Mouse (Mus musculus) heart, adult 18-20 months (tissue): ENCODE results near the gene Plac1. TPM values are rescaled to one million over a fixed set of nuclear protein-coding genes. Genes with fewer than 3 reads are reported as not detected.

Source experiments
- DNase-seq, 2 experiments: peaks; one replicate each; pipeline ENCODE4 v3.0.0; 2021 to 2022; ENCODE audit warnings: mixed read lengths in 1 of 2
- total RNA-seq, 2 experiments: library from RNA; stranded (reverse); gene quantifications; 2 replicates each; pipeline ENCODE4 v1.2.3; 2021

Gene Plac1
- total RNA-seq, 2 experiments from 2014 or later: not detected

DNA sequence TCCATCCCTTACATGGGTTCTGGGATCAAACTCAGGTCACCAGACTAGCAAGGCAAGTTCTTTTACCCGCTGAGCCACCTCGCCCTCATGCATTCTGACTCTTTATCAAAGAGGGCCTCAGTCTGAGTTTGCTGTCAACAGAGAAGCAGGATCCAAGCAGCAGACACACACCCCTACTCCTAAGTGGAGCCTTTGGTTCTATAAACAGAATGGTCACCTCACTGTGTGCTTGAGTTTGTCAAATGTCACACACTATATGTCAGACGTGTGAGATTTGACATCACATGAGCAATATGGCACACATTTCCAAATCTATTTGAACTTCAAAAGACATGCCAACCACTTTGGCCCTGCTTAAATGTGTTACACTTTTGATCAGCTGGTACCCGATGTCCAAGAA, 42.2 kb downstream of the Plac1 start:
- DNase-seq: no peak

DNA sequence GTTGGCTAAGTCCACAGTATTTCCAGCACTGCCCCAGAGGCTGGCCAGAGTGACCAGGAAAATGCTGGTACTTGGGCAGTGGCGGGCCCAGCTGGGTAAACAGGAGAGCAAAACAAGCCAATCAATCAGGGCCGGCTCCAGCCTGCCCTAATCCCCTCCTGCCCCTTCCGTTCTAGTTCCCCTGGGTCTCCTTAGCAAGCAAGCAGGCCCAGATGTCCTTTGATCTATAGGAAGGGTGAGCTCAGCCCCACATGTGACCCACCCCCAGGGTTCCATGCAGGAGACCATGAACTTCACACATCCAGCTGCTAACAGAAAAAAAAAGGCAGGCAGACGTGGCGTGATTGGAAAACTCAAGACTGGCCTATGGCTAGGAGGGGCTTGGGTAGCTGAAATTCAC, 43.5 kb downstream of the Plac1 start:
- DNase-seq: no peak

DNA sequence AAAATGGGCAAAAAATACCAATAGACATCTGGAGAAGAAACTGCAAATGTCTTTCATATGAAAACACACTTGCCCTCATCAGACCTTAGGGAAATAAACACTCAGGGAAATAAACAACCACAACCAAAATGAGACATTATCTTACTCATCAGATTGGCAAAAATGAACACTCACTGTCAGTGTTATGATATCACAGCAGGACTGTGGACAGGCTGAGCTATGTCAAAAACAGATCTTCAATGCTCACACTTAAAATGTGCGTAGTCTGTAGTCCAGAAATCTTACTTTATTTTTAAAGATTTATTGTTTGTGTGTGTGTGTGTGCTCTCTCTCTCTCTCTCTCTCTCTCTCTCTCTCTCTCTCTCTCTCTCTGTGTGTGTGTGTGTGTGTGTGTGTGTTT, 51.2 kb downstream of the Plac1 start:
- DNase-seq: no peak

DNA sequence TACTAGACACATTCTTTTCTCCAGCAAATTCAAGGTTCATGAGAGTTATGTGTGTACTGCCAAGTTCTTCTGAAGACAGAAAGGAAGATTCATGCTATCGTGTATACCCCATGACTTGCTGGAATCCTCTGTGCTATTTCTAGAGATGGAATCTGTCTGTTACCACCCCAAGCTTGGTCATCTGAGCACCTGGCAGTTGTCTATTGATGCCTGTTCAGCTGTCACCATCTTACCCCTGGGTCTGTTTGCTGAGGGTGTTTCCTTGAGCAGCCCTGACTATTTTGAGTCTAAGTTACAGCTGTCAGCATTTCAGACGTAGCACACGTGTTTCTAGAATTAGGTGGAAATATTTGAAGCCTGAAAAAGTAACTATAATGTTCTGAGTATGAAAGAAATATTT, 60.1 kb downstream of the Plac1 start:
- no peak for DNase-seq

DNA sequence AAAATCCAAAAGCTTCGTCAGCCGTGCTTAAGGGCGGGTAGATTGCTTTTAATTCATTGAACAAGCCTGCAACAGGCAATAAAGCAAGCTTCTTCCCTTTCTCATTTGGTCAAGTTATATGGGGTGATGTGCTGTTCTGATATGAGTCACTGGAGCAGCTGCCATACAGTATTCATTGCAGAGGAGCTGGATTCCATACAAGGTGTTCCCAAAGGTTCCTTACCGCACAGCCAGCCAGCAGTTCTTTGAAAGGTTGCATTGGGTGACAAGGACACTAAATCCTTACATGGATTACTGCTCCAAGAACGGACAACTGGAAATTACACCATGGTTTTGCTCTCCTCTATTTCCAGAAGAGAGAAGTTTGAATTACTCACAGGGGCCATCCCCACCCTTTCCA, 63.6 kb downstream of the Plac1 start:
- DNase-seq: no peak

DNA sequence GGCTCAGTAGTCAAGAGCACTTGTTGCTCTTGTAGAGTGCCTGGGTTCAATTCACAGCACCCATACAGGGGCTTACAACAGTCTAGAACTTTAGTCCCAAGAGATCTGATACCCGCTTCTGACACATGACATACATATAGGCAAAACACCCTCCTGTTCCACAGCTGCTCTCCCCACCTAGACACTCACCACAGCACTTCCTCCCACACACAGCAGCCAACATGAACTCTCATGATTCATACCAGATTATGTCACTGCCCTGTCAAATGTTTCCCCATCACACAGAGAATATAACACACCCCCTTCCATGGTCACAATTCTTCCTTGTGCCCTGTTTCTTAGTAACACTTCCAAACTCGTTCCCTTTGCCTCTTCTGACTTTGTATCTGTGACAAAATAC, 71.3 kb downstream of the Plac1 start:
- no peak for DNase-seq

DNA sequence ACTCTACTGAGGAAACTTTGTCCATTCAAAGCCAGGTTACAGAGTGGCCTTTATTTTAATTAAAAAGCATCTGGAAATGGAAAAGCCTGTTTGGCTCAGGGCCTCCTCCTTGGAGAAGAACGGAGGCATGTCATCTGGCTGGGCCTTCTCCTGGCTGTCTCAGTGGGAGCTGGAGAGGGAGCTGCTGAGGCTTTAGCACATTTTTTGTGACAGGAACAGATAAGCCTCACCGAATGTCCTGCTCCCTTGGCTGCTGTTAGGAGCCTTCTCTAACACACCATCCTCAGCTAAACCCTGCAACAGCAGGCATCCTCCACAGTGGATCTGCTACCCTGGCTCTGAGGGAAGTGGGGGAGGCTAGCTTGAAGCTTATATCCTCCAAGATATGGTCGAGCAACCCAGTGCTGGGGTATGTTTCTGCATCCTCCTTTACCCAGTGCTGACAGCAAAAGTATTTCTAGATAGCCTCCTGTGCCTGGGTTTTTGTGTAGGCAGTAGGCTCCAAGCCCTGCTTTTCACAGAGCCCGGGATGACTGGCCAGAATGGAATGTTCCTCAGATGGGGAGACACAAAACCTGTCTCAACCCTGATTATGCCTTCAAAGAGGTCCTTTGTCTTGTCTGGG, 72.9 kb downstream of the Plac1 start:
- DNase-seq: peak; percentile 13 to 16

DNA sequence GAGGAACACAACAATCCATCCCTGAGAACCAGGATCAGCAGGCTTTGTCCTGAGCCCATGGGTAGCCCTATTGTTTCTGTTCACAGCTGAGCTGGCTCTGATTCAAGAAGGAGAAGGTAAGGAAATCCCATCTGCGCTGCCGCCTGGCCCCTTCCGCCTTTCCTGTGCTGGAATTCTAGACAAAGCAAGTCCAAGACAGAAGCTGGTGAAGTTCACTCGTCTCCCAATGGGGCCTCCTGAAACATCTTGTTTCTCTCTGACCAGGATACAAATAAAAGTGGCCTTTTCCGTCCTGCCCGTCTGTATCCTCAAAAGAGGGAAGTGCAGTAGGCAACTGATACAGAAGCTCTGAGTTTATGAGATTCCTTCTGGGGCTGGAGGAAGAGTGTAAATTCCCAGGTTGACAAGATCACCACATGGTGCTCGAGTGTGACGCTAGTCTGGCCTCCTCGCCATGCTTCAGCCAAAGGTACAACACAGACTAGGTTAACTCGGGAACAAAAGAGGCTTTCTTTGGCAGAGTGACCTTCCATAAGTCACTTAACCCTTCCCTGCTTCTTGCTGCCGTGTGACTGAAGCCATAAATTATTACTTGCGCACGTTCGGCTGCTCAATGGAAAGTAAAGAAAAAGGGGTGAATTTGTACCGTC, 73.5 kb downstream of the Plac1 start:
- peak; percentile 9 to 45 for DNase-seq

DNA sequence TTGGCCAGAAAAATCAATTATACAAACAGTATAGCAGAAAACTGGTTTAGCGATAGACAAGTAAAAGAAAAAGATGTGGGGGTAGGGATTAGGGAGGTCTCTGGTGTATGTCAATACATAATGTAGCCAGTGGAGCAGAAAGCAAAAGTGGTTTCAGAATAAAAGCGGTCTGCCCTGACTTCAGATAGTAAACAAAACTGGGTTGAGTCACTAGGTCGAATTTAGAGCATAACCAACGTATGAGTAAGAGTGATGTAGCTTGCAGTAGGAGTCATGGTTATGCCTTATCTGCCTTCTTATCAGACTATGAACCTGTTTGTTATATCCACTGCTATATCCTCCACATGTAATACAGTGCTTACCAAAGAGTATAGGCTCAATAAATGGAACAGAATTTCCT, 77.3 kb downstream of the Plac1 start:
- no peak for DNase-seq

DNA sequence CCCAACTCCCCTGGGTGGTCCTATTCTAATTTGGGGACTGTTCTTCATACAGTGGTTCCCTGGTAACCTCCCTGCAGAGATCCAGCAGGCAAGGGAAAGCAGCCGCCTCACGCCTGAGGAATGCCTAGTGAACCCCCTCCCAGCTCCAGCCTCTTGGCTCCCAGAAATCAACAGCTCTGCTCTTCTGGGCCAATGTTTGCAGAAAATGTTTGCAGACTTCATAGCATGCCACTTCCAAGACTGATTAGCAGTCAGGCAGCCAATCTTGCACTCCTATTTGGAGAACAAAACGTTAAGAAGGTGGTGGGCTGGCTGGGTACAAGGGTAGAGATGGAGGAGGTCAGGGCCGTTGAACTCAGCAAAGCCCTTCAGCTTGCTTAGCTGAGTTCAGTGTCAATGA, 78.3 kb downstream of the Plac1 start:
- no peak for DNase-seq

DNA sequence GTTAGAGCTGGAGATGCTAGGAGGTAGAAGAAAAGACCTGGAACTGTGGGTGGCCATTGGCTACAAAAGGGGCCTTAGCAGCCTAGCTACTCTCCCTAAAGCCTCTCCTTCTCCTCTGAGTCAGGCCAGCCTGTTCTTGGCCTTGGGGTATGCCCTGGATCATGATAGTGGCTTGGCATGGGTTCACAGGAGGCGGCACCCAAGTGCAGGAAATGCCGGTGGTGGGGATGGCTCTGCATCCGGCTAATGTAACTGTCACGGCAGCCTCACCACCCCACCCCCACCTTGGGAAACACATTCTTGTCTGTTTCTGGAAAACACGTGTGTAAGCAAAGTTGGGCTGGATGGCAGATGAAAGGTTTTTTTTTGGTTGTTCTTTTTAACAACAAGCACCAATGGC, 78.8 kb downstream of the Plac1 start:
- peak; percentile 5 to 6 for DNase-seq

DNA sequence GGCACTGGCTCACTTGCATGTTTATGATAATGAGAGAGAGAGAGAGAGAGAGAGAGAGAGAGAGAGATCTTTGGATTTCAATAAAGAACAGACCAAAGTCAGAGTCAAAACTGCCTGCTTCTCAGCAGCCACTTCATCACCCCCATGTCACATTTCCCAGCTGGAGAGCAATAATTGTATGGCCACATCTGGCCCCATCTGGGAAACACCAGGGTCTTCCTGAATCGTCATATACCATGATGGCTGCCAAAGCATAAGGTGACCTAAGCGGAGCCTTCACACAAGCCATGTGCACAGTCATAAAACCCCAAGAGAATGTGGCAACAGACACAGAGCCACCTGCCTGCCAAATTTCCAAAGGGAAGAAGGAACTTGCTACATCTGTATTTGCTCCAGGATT, 91.9 kb downstream of the Plac1 start:
- no peak for DNase-seq

DNA sequence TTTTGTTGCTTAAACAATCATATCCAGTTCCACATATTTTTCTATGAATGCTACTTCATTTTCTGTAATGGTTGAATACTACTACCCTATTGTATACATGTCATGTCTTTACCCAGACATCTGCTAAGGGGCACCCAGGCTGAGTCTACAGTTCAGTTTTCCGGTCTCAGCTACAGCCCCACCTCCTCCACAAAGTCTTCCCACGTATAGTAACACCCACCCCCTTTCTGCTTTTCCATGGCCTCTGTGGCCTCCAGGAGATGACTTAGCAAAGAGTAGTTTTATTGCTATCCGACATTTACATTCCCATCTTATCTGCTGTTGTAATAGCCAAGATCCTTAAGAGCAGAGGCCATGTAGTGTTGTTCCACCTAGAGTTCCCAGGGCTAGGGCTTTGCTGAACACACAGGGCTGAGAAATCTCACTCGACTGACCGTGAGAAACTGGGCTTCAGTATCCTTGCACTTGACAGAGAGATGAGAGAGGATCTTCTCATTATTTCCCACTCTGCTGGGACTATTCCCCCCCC, 93.5 kb downstream of the Plac1 start:
- DNase-seq: no peak

DNA sequence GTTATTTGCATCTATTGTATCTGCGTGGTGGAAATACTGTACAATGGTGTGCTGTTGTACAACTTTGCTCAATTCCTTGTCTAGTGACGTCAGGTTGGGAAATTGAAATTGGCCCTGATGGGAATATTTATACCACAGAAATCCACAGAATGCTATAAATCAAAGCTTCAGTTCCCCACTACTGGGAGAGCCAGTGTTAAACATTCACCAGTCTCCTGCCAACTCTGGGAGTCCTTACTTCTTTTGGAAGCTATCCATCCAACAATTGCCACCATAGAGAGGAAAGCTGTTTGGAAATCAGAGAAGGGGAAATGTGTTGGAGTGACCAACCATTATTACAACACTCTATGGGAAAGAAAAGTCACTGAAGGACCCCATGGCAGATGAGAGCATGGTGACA, 100.3 kb downstream of the Plac1 start:
- no peak for DNase-seq

DNA sequence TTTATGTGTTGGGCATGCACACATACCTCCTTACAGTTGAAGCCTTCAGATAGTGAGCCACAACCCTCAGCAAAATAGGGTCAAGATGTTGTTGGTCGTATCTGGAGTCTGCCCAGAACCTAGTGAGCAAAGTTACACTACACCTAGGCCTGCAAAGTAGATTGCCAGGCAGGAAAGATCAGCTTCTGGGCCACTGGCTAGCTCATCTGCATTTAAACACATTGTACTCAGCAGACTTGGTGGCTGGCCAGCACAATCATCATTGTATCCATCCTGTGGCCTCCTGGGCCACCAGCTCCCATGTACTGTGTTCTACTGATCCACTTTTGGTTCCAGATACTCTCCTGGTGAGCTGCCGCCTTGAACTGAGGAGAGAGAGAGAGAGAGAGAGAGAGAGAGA, 102.8 kb downstream of the Plac1 start:
- DNase-seq: no peak

DNA sequence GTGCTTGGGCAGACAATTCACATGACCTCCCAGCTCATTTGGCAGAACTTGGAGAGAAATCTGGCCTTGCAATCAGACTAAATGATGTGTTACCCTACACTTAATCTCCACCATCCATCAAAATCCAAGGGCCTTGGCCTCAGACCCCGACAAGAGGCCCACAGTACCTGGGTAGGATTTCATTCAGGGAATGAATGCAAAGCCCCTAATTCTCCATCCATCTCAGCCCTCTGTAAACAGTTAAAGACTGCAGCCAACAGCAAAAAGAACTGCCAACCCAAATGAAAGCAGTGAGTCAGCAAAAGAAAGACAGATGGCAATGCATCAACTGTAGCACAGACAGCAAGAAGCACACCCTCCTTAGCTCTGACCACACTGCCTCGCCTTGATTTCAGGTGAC, 110.4 kb downstream of the Plac1 start:
- no peak for DNase-seq

DNA sequence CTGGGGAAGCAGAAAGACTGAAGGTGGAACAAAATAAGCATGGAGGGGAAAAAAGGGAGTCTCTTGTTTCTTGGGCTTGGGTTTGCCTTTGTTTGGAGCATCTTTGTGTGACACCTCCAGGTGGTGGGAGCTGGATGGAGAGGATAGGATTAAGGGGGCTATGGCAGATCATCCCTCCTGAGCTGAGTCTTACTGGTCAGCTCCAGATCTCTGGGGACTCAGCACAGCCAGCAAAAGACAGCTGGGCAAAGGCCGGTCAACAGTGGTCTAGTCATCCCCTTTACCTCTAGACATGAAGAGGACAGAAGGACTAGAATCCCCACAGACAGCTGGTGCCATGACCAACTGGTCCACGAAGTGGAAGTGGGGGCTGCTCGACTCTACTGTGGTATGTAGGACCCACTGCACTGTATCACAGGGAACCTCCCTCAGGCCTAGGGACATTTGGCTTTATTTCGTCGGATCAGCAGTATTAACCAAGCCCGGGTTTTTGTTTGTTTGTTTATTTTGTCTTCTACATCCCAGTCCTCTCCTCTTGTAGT, 113.3 kb downstream of the Plac1 start:
- DNase-seq: no peak

DNA sequence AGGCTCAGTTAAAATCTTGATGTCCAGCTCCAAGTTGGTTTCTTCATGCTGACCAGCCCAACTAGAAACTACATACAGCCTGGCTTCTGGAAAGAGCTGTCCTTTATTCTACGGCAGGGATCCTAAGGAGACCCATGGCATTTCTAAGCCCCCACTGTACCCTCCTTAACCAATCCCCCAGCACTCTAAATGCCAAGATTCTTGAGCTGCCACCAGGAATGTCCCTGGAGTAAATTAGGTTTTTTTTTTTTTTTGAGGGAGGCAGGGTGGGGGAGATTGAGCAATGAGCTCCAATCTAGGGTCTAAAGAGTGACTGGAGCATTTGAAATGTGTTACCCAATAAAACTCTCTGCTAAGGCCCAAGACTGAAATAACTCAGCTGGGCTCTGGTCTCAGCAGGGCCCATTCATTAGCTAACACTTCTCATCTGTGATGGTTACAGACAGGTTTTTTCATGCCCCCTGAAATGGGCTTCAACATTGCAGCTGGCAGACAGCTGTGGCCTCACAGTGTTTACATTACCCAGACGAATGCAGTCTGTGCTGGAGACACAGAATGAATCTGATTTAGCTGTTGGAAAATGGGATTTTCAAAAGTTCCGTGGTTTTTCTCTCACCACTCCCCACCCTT, 114.0 kb downstream of the Plac1 start:
- DNase-seq: no peak

DNA sequence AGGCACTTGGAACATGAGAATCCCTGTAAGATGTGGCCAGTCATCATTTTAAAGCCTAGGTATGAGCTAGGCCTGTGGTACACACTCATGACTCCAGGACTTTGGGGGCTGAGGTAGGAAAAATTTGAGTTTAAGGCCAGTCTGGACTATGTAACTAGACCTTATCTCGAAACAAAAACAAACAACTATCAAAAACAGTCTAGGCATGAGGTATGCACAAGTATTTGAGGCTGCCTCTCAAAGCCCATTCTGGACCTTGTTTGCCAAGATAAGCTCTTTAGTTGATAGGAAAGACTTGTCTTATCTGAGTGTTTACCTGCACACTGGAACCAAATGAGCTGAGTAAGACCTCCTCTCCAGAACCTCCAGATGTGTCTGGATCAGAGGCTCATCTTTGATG, 116.3 kb downstream of the Plac1 start:
- no peak for DNase-seq

DNA sequence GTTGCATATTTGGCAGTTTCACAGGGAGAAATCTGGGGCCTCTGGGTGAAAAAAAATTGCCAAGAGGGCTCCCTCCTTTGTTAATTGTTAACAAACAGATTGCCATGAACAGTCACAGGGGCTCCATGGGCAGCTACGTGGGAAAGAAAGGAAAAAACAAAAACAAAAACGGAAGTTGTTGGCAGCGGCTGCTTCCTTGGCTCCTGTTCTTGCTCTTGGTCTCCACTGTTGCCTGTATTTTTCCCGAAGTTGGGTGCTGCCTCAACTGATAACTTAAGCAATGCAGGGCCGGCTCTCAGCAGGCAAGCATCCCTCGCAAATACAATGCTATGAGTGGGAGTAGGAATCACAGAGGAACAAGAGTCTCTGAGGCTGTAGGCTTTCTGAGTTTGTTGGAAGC, 121.3 kb downstream of the Plac1 start:
- peak; percentile 12 to 18 for DNase-seq

DNA sequence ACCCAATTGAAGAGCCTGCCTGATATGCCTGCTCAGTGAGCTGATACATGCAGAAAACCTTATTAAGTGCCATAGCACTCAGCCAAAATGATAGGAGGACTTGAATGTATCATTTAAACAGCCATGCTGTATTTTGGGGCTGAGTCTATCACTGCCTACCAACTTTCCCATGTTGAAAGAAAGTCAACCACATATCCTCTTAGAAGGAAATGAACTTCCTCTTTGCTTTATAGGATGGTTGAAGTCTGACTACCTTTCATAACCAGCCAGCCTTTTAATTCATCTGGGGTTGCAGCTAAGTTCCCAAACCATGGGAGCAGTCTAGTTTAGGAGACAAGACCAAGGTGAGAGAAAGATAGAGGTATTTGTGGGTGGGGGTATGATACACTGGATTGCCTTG, 121.9 kb downstream of the Plac1 start:
- no peak for DNase-seq

DNA sequence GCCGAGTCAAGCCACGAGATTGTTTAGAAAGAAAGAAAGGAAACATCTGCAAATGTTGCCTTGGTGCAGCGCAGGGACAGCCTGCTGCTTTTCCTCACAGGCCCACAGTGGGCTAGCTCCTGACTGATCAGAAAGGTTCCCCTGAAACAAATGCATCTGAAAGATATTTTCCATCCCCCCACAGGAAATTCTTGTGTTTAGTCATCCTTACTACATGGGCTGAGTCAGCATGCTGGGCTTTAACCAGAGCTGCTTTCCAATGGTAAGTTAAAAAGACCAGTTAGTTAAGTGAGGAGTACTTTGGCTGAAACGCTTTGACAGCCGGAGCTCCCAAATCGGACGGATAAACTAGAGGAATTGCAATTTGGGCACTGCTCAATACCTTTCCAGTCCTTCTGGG, 124.9 kb downstream of the Plac1 start:
- DNase-seq: peak in 1 of 2 experiments; percentile 25

DNA sequence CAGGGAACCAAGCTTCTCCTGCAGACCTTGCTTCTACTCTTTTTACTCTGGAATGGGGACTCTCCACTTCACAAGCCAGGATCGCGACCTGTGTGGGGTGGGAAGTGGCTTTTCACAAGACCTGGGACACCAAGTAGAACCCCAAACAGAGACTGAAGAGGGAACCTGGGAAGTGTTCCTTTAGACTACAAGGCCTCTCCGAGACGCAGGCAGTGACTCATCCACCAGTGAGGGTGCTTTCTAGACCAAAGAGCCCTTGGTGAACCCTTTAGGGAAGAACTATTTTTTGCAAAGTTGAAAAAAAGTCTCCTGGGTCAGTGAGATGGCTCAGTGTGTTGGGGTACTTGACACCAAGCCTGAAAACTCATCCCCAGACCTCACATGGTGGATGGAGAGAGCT, 129.8 kb downstream of the Plac1 start:
- no peak for DNase-seq

DNA sequence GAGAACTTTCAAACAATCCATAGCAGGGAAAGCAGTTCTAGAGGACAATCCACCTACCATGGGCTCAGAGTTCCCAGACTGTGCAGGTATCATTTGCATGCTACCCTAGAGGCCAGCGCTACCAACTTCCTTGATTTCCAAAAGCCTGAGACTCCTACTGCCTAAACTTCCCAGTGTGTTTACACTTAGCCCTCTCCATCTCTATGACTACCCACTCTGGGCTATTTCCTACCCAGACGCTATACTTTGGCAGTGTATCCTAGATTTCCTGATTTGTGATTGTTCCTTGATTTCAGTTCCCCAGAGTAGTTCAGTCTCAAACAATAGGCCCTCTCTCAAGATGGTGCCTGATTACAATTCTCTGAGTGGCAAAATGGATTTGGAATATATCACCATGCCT, 132.8 kb downstream of the Plac1 start:
- no peak for DNase-seq
